Mouse (Mus musculus): ENCODE measurements around the gene Rab3gap2. TPM values are rescaled to one million over a fixed set of nuclear protein-coding genes. Genes with fewer than 3 reads are reported as not detected.
A peak's percentile ranks its signal among the peaks of the same experiment; 100 is the strongest.

Rab3gap2 gene
- 100 to 1,000 TPM in 25 of 26 experiments, 10 to 100 TPM in 1; 78.3 to 649 (median 315) TPM for total RNA-seq (2018; cell fraction: chromatin; rRNA removed)
- total RNA-seq (2018; cell fraction: cytosol; rRNA removed), result 10 to 100 TPM; 44.8 to 85.2 (median 66.4) TPM
- total RNA-seq (2018; cell fraction: nucleus; rRNA removed), result 100 to 1,000 TPM in 25 of 26 experiments, 10 to 100 TPM in 1; 91.8 to 346 (median 183) TPM
- 38.2 to 47.1 TPM (median 46.8 TPM) in 3 replicates for polyA plus RNA-seq (2018)

- under 1% methylated on average over 57 of the region's 57 CpGs for WGBS (ENCODE audit: missing documents)
- peak within 1 kb of the TSS; percentile 98 for H3K4me3 ChIP-seq (ENCODE audit: inconsistent target)
- H3K27ac ChIP-seq, result peak within 1 kb of the TSS; percentile 92
- peaks cover 45% of the 10 kb centered on the region for H3K79me2 ChIP-seq (ENCODE audit: inconsistent target)
- H3K36me3 ChIP-seq (ENCODE audit: inconsistent target), result no peaks in the 10 kb centered on the region
Measured at GRCm38 (mm10) chr1:185203909-185204661, at the start of gene Rab3gap2. Gene Rab3gap2, plus strand, starts transcription at chr1:185204117.

- Histone ChIP-seq H3K27ac (no peak overlapping the region), H3K36me3 (ENCODE audit: inconsistent target) (no peaks in the 10 kb centered on the region), H3K4me3 (ENCODE audit: inconsistent target) (no peak overlapping the region), H3K79me2 (ENCODE audit: inconsistent target) (no peaks in the 10 kb centered on the region)
- WGBS (ENCODE audit: missing documents), result 100% methylated on average over 5 of the region's 5 CpGs
Measured at GRCm38 (mm10) chr1:185173641-185174040, 30.3 kb upstream of the Rab3gap2 start.

GRCm38 (mm10) chr1:185177860-185178259 is 26.1 kb upstream of the Rab3gap2 start:
- H3K36me3 ChIP-seq (ENCODE audit: inconsistent target), result no peaks in the 10 kb centered on the region
- H3K79me2 ChIP-seq (ENCODE audit: inconsistent target), result no peaks in the 10 kb centered on the region
- no peak overlapping the region for H3K4me3 ChIP-seq (ENCODE audit: inconsistent target)
- 91% methylated on average over 6 of the region's 6 CpGs for WGBS (ENCODE audit: missing documents)
- H3K27ac ChIP-seq, result no peak overlapping the region

GRCm38 (mm10) chr1:185183591-185184330 is 20.2 kb upstream of the Rab3gap2 start:
- Histone ChIP-seq H3K27ac (no peak overlapping the region), H3K4me3 (ENCODE audit: inconsistent target) (no peak overlapping the region), H3K36me3 (ENCODE audit: inconsistent target) (no peaks in the 10 kb centered on the region), H3K79me2 (ENCODE audit: inconsistent target) (no peaks in the 10 kb centered on the region)
- WGBS (ENCODE audit: missing documents), result 91% methylated on average over 9 of the region's 9 CpGs

- H3K27ac ChIP-seq, result no peak overlapping the region
- WGBS (ENCODE audit: missing documents), result 38% methylated on average over 9 of the region's 9 CpGs
- H3K79me2 ChIP-seq (ENCODE audit: inconsistent target), result no peaks in the 10 kb centered on the region
- H3K4me3 ChIP-seq (ENCODE audit: inconsistent target), result no peak overlapping the region
- no peaks in the 10 kb centered on the region for H3K36me3 ChIP-seq (ENCODE audit: inconsistent target)
Measured at GRCm38 (mm10) chr1:185185556-185185955, 18.4 kb upstream of the Rab3gap2 start.

GRCm38 (mm10) chr1:185187135-185187785 is 16.7 kb upstream of the Rab3gap2 start:
- Histone ChIP-seq H3K36me3 (ENCODE audit: inconsistent target) (no peaks in the 10 kb centered on the region), H3K27ac (no peak overlapping the region), H3K79me2 (ENCODE audit: inconsistent target) (no peaks in the 10 kb centered on the region), H3K4me3 (ENCODE audit: inconsistent target) (no peak overlapping the region)
- WGBS (ENCODE audit: missing documents), result 53% methylated on average over 13 of the region's 13 CpGs

- Histone ChIP-seq H3K27ac (no peak overlapping the region), H3K79me2 (ENCODE audit: inconsistent target) (no peaks in the 10 kb centered on the region), H3K36me3 (ENCODE audit: inconsistent target) (no peaks in the 10 kb centered on the region), H3K4me3 (ENCODE audit: inconsistent target) (no peak overlapping the region)
- 92% methylated on average over 9 of the region's 9 CpGs for WGBS (ENCODE audit: missing documents)
Measured at GRCm38 (mm10) chr1:185189901-185190300, 14.0 kb upstream of the Rab3gap2 start.

- Histone ChIP-seq H3K27ac (no peak overlapping the region), H3K79me2 (ENCODE audit: inconsistent target) (no peaks in the 10 kb centered on the region), H3K36me3 (ENCODE audit: inconsistent target) (no peaks in the 10 kb centered on the region), H3K4me3 (ENCODE audit: inconsistent target) (no peak overlapping the region)
- 25% methylated on average over 8 of the region's 8 CpGs for WGBS (ENCODE audit: missing documents)
Measured at GRCm38 (mm10) chr1:185192087-185192486, 11.8 kb upstream of the Rab3gap2 start.

GRCm38 (mm10) chr1:185193509-185193908 is 10.4 kb upstream of the Rab3gap2 start:
- Histone ChIP-seq H3K79me2 (ENCODE audit: inconsistent target) (no peaks in the 10 kb centered on the region), H3K4me3 (ENCODE audit: inconsistent target) (no peak overlapping the region), H3K36me3 (ENCODE audit: inconsistent target) (no peaks in the 10 kb centered on the region), H3K27ac (no peak overlapping the region)
- 6% methylated on average over 5 of the region's 10 CpGs for WGBS (ENCODE audit: missing documents)

- 0% methylated on average over 3 of the region's 3 CpGs for WGBS (ENCODE audit: missing documents)
Measured at GRCm38 (mm10) chr1:185196323-185196722, 7.6 kb upstream of the Rab3gap2 start.

GRCm38 (mm10) chr1:185200571-185201395 is 3.1 kb upstream of the Rab3gap2 start:
- 62% methylated on average over 22 of the region's 22 CpGs for WGBS (ENCODE audit: missing documents)
- Histone ChIP-seq H3K4me3 (ENCODE audit: inconsistent target) (no peak overlapping the region), H3K79me2 (ENCODE audit: inconsistent target) (peaks cover 18% of the 10 kb centered on the region), H3K27ac (no peak overlapping the region), H3K36me3 (ENCODE audit: inconsistent target) (no peaks in the 10 kb centered on the region)

More at GRCm38 (mm10) chr1:185196323-185196722, 7.6 kb upstream of the Rab3gap2 start:
- Histone ChIP-seq H3K79me2 (ENCODE audit: inconsistent target) (no peaks in the 10 kb centered on the region), H3K4me3 (ENCODE audit: inconsistent target) (no peak overlapping the region), H3K27ac (peak overlapping the region; percentile 84), H3K36me3 (ENCODE audit: inconsistent target) (no peaks in the 10 kb centered on the region)

GRCm38 (mm10) chr1:185201994-185202393 is 1.9 kb upstream of the Rab3gap2 start:
- H3K79me2 ChIP-seq (ENCODE audit: inconsistent target), result peaks cover 30% of the 10 kb centered on the region
- H3K27ac ChIP-seq, result no peak overlapping the region
- no peaks in the 10 kb centered on the region for H3K36me3 ChIP-seq (ENCODE audit: inconsistent target)
- no peak overlapping the region for H3K4me3 ChIP-seq (ENCODE audit: inconsistent target)
- WGBS (ENCODE audit: missing documents), result 93% methylated on average over 2 of the region's 2 CpGs

GRCm38 (mm10) chr1:185203196-185203908 is 565 bp upstream of the Rab3gap2 start:
- Histone ChIP-seq H3K4me3 (ENCODE audit: inconsistent target) (peak overlapping the region; percentile 41), H3K79me2 (ENCODE audit: inconsistent target) (peaks cover 40% of the 10 kb centered on the region), H3K27ac (peak overlapping the region; percentile 92), H3K36me3 (ENCODE audit: inconsistent target) (no peaks in the 10 kb centered on the region)
- WGBS (ENCODE audit: missing documents), result 12% methylated on average over 22 of the region's 23 CpGs

Data from macrophage (primary cell).